Mouse (Mus musculus): ENCODE measurements around the gene Sag. TPM values are rescaled to one million over a fixed set of nuclear protein-coding genes. Genes with fewer than 3 reads are reported as not detected.

The Sag gene
- total and polyA plus RNA-seq, 3 experiments, result 0.19 to 2.0 (median 1.0) TPM

GRCm38 (mm10) chr1:87766233-87766632 is 37.2 kb upstream of the Sag start (continued):
- no peak for TF ChIP-seq UBTF (IDR thresholded peaks at IDR 0.05; ENCODE audit: low read depth, low read length)

- Histone ChIP-seq H3K4me3 (replicated peaks in 1 of 3; ENCODE audit: low read depth in 2 of 3, low read length in 2 of 3, poor library complexity in 1 of 3) (no peak overlapping the region), H3K9me3 (replicated peaks; ENCODE audit: low read length) (peaks cover 3% of the 10 kb centered on the region), H3K27me3 (replicated peaks) (no peaks in the 10 kb centered on the region), H3K4me2 (ENCODE audit: insufficient read depth, low read depth, poor library complexity, severe bottlenecking) (no peak overlapping the region), H3K4me1 (ENCODE audit: control insufficient read depth in 1 of 2, insufficient read depth in 2 of 2) (peaks cover 3 to 8% of the 10 kb centered on the region in 2 experiments; a peak in 3 of 4 replicates), H3K79me2 (replicated peaks; ENCODE audit: control insufficient read depth, extremely low read depth, insufficient read depth, poor library complexity, severe bottlenecking) (no peaks in the 10 kb centered on the region), H3K27ac (ENCODE audit: insufficient read depth, low read depth) (no peak overlapping the region), H3K36me3 (replicated peaks in 1 of 2; ENCODE audit: control insufficient read depth in 1 of 2, insufficient read depth in 1 of 2, low read length in 1 of 2) (peaks cover 69 to 93% of the 10 kb centered on the region in 2 experiments), H3K9ac (ENCODE audit: insufficient read depth, low read depth) (no peak overlapping the region)
- DNase-seq (ENCODE audit: extremely low read depth), result no peak
- dilution Hi-C loops (cut with MboI; ENCODE audit: extremely low pct_ligation_motif_present, extremely low pct_unique_long_range_greater_than_20kb, low sequenced_read_pairs), result no loop called here
- in situ Hi-C loops (cut with MboI; ENCODE audit: low pct_ligation_motif_present, low pct_unique_long_range_greater_than_20kb, low sequenced_read_pairs), result loop anchor here (10.0 kb wide), 1 partner anchor 156 kb away; no protein-coding TSS in a partner anchor
- TF ChIP-seq KAT2A (IDR thresholded peaks at IDR 0.05; ENCODE audit: insufficient replicate concordance, low read length), result no peak
- TF ChIP-seq USF1 (IDR thresholded peaks at IDR 0.05; ENCODE audit: low read depth, low read length), result no peak
- TF ChIP-seq CHD2 (IDR thresholded peaks at IDR 0.05; ENCODE audit: low read length), result no peak
- no peak for TF ChIP-seq ZC3H11A (IDR thresholded peaks at IDR 0.05; ENCODE audit: low read depth, low read length)
- TF ChIP-seq PAX5 (IDR thresholded peaks at IDR 0.05; ENCODE audit: low read length), result no peak
- TF ChIP-seq RAD21 (IDR thresholded peaks at IDR 0.05; ENCODE audit: low read depth, low read length), result no peak
- TF ChIP-seq MEF2A (IDR thresholded peaks at IDR 0.05; ENCODE audit: borderline replicate concordance, low read depth, low read length), result no peak
- no peak for TF ChIP-seq HCFC1 (IDR thresholded peaks at IDR 0.05; ENCODE audit: low read depth, low read length)
- TF ChIP-seq MAFK (IDR thresholded peaks at IDR 0.05; ENCODE audit: insufficient replicate concordance, low read length), result no peak
- TF ChIP-seq NELFE (IDR thresholded peaks at IDR 0.05; ENCODE audit: low read depth, low read length), result no peak
- TF ChIP-seq UBTF (IDR thresholded peaks at IDR 0.05; ENCODE audit: low read depth, low read length), result no peak
- TF ChIP-seq POLR2A (IDR thresholded peaks at IDR 0.05; ENCODE audit: low read depth, low read length), result no peak
- no peak for TF ChIP-seq SIN3A (IDR thresholded peaks at IDR 0.05; ENCODE audit: low read length)
- no peak for TF ChIP-seq ZKSCAN1 (IDR thresholded peaks at IDR 0.05; ENCODE audit: borderline replicate concordance, low read depth, low read length)
- no peak for TF ChIP-seq POLR2AphosphoS2 (IDR thresholded peaks at IDR 0.05; ENCODE audit: low read depth, low read length)
Measured at GRCm38 (mm10) chr1:87769263-87769662, 34.2 kb upstream of the Sag start.

GRCm38 (mm10) chr1:87770486-87770885 is 33.0 kb upstream of the Sag start:
- Histone ChIP-seq H3K9ac (ENCODE audit: insufficient read depth, low read depth) (no peak overlapping the region), H3K4me1 (ENCODE audit: control insufficient read depth in 1 of 2, insufficient read depth in 2 of 2) (peaks cover 3 to 5% of the 10 kb centered on the region in 2 experiments; a peak in 3 of 4 replicates), H3K9me3 (replicated peaks; ENCODE audit: low read length) (peaks cover 3% of the 10 kb centered on the region), H3K79me2 (replicated peaks; ENCODE audit: control insufficient read depth, extremely low read depth, insufficient read depth, poor library complexity, severe bottlenecking) (no peaks in the 10 kb centered on the region), H3K36me3 (replicated peaks in 1 of 2; ENCODE audit: control insufficient read depth in 1 of 2, insufficient read depth in 1 of 2, low read length in 1 of 2) (peaks cover 71 to 93% of the 10 kb centered on the region in 2 experiments), H3K27me3 (replicated peaks) (no peaks in the 10 kb centered on the region), H3K27ac (ENCODE audit: insufficient read depth, low read depth) (no peak overlapping the region), H3K4me3 (replicated peaks in 1 of 3; ENCODE audit: low read depth in 2 of 3, low read length in 2 of 3, poor library complexity in 1 of 3) (no peak overlapping the region), H3K4me2 (ENCODE audit: insufficient read depth, low read depth, poor library complexity, severe bottlenecking) (no peak overlapping the region)
- dilution Hi-C loops (cut with MboI; ENCODE audit: extremely low pct_ligation_motif_present, extremely low pct_unique_long_range_greater_than_20kb, low sequenced_read_pairs), result no loop called here
- in situ Hi-C loops (cut with MboI; ENCODE audit: low pct_ligation_motif_present, low pct_unique_long_range_greater_than_20kb, low sequenced_read_pairs), result no loop called here
- DNase-seq (ENCODE audit: extremely low read depth), result no peak
- no peak for TF ChIP-seq ELF1 (IDR thresholded peaks at IDR 0.05; ENCODE audit: low read depth, low read length)
- TF ChIP-seq JUN (IDR thresholded peaks at IDR 0.05; ENCODE audit: insufficient read depth, low read depth, low read length), result no peak
- TF ChIP-seq ZC3H11A (IDR thresholded peaks at IDR 0.05; ENCODE audit: low read depth, low read length), result no peak
- no peak for TF ChIP-seq JUND (conservative IDR thresholded peaks at IDR 0.05; ENCODE audit: low read depth, low read length)
- TF ChIP-seq GABPA (IDR thresholded peaks at IDR 0.05; ENCODE audit: insufficient replicate concordance, low read depth, low read length), result no peak
- TF ChIP-seq RCOR1 (conservative IDR thresholded peaks at IDR 0.05; ENCODE audit: low read depth, low read length), result no peak
- no peak for TF ChIP-seq CTCF (conservative IDR thresholded peaks at IDR 0.05 in 1 of 2, IDR thresholded peaks at IDR 0.05 in 1 of 2; ENCODE audit: low read depth in 2 of 2, low read length in 2 of 2)
- TF ChIP-seq USF1 (IDR thresholded peaks at IDR 0.05; ENCODE audit: low read depth, low read length), result no peak
- no peak for TF ChIP-seq ETS1 (conservative IDR thresholded peaks at IDR 0.05; ENCODE audit: low read depth, low read length)
